Mouse (Mus musculus) small intestine, adult 2 months (tissue): ENCODE results near the gene Lcorl. TPM values are rescaled to one million over a fixed set of nuclear protein-coding genes. Genes with fewer than 3 reads are reported as not detected.

Experiments
- H3K27ac ChIP-seq: fragments of 200-500 bp; 2 replicates; pipeline ENCODE4 v1.5.1; 2012; ENCODE audit warnings: low read depth, low read length, control low read depth, inconsistent platforms; ENCODE audit not compliant: insufficient read depth
- H3K27me3 ChIP-seq: fragments of 200-500 bp; 2 replicates; pipeline ENCODE4 v1.6.1; 2012; ENCODE audit warnings: mild to moderate bottlenecking, moderate library complexity, low read length, inconsistent platforms; ENCODE audit not compliant: control insufficient read depth, insufficient read depth
- H3K36me3 ChIP-seq: fragments of 200-500 bp; 2 replicates; pipeline ENCODE4 v1.6.1; 2012; ENCODE audit warnings: mild to moderate bottlenecking, low read length, control low read depth, inconsistent platforms; ENCODE audit not compliant: control insufficient read depth, insufficient read depth
- H3K4me1 ChIP-seq: fragments of 200-500 bp; 2 replicates; pipeline ENCODE4 v1.6.1; 2012; ENCODE audit warnings: low read length, inconsistent platforms, mixed read lengths; ENCODE audit not compliant: control insufficient read depth, insufficient read depth, insufficient read length
- H3K4me3 ChIP-seq: fragments of 200-500 bp; 2 replicates; pipeline ENCODE4 v1.5.1; 2012; ENCODE audit warnings: low read depth, mild to moderate bottlenecking, control low read depth, inconsistent platforms, low read length, moderate library complexity
- CTCF ChIP-seq: fragments of 200-500 bp; IDR thresholded peaks from 2 replicates; pipeline ENCODE4 v1.5.1; 2012; ENCODE audit warnings: low read depth, mild to moderate bottlenecking, control low read depth, inconsistent platforms, low read length, moderate library complexity, mixed read lengths; ENCODE audit not compliant: insufficient replicate concordance, insufficient read length; ENCODE audit errors: extremely low read depth
- POLR2A ChIP-seq: fragments of 200-500 bp; IDR thresholded peaks from 2 replicates; pipeline ENCODE4 v1.6.1; 2012; ENCODE audit warnings: low read depth, mild to moderate bottlenecking, control low read depth, inconsistent platforms, low read length, moderate library complexity
- WGBS: fragments of 180-500 bp; shearing (Covaris S2); methylation state at CpG from one replicate; pipeline ENCODE4 v1.1.7; 2018; 5-methylcytosine and 5-hydroxymethylcytosine counted together
- polyA plus RNA-seq: library from polyadenylated mRNA; depleted of rRNA; stranded (reverse); fragments of >200 nt; gene quantifications from 2 replicates; pipeline ENCODE4 v1.2.3, GENCODE M21; 2012

Gene Lcorl
- polyA plus RNA-seq, 1 experiment, result 2.2 TPM

GRCm38 (mm10) chr5:45709653-45710052, 147.8 kb downstream of the Lcorl start:
- Histone ChIP-seq H3K27ac (no peak overlapping the region), H3K36me3 (0 out of 2 replicates have a peak, but pooled peaks cover 2% of the 10 kb centered on the region), H3K4me3 (no peak overlapping the region), H3K4me1 (no peaks in the 10 kb centered on the region), H3K27me3 (no peaks in the 10 kb centered on the region)
- no peak for TF ChIP-seq CTCF
- TF ChIP-seq POLR2A, result no peak
- 92% methylated on average over 2 of the region's 2 CpGs for WGBS

- H3K4me3 ChIP-seq, result no peak overlapping the region
- H3K4me1 ChIP-seq, result no peaks in the 10 kb centered on the region
- no peaks in the 10 kb centered on the region for H3K27me3 ChIP-seq
- 94% methylated on average over 2 of the region's 2 CpGs for WGBS
- H3K36me3 ChIP-seq, result 0 out of 2 replicates have a peak, but pooled peaks cover 2% of the 10 kb centered on the region
- no peak overlapping the region for H3K27ac ChIP-seq
- no peak for TF ChIP-seq POLR2A
- no peak for TF ChIP-seq CTCF
These were observed 150.6 kb downstream of the Lcorl start for GRCm38 (mm10) chr5:45706811-45707210.

GRCm38 (mm10) chr5:45691678-45692077, 165.7 kb downstream of the Lcorl start:
- 83% methylated on average over 6 of the region's 6 CpGs for WGBS
- TF ChIP-seq CTCF, result no peak
- no peak for TF ChIP-seq POLR2A
- Histone ChIP-seq H3K27me3 (no peaks in the 10 kb centered on the region), H3K36me3 (peaks cover 5% of the 10 kb centered on the region), H3K27ac (no peak overlapping the region), H3K4me3 (no peak overlapping the region), H3K4me1 (no peaks in the 10 kb centered on the region)

GRCm38 (mm10) chr5:45690802-45691201, 166.6 kb downstream of the Lcorl start:
- no peak overlapping the region for H3K4me3 ChIP-seq
- TF ChIP-seq CTCF (no peak), POLR2A (no peak)
- H3K27me3 ChIP-seq, result no peaks in the 10 kb centered on the region
- 85% methylated on average over 2 of the region's 2 CpGs for WGBS
- peaks cover 5% of the 10 kb centered on the region for H3K36me3 ChIP-seq
- H3K4me1 ChIP-seq, result no peaks in the 10 kb centered on the region
- no peak overlapping the region for H3K27ac ChIP-seq

GRCm38 (mm10) chr5:45689152-45689551, 168.3 kb downstream of the Lcorl start:
- no peaks in the 10 kb centered on the region for H3K27me3 ChIP-seq
- no peaks in the 10 kb centered on the region for H3K4me1 ChIP-seq
- TF ChIP-seq CTCF (no peak), POLR2A (no peak)
- H3K4me3 ChIP-seq, result no peak overlapping the region
- H3K27ac ChIP-seq, result no peak overlapping the region
- 79% methylated on average over 4 of the region's 4 CpGs for WGBS
- peaks cover 5% of the 10 kb centered on the region for H3K36me3 ChIP-seq

- H3K27ac ChIP-seq, result no peak overlapping the region
- no peaks in the 10 kb centered on the region for H3K27me3 ChIP-seq
- peaks cover 2% of the 10 kb centered on the region for H3K36me3 ChIP-seq
- no peak overlapping the region for H3K4me3 ChIP-seq
- H3K4me1 ChIP-seq, result no peaks in the 10 kb centered on the region
- 96% methylated on average over 3 of the region's 3 CpGs for WGBS
- TF ChIP-seq POLR2A, result no peak
These were observed 171.2 kb downstream of the Lcorl start for GRCm38 (mm10) chr5:45686223-45686622.

- WGBS, result 96% methylated on average over 2 of the region's 2 CpGs
- Histone ChIP-seq H3K4me1 (no peaks in the 10 kb centered on the region), H3K36me3 (peaks cover 2% of the 10 kb centered on the region), H3K4me3 (no peak overlapping the region), H3K27me3 (no peaks in the 10 kb centered on the region), H3K27ac (no peak overlapping the region)
- TF ChIP-seq CTCF (no peak), POLR2A (no peak)
These were observed 172.2 kb downstream of the Lcorl start for GRCm38 (mm10) chr5:45685243-45685642.

GRCm38 (mm10) chr5:45683388-45683787, 174.0 kb downstream of the Lcorl start:
- H3K27ac ChIP-seq, result no peak overlapping the region
- H3K36me3 ChIP-seq, result peaks cover 1% of the 10 kb centered on the region; the same call in 1 of the 2 replicates
- WGBS, result 96% methylated on average over 1 of the region's 1 CpGs
- H3K27me3 ChIP-seq, result no peaks in the 10 kb centered on the region
- no peak for TF ChIP-seq CTCF
- no peak for TF ChIP-seq POLR2A
- no peaks in the 10 kb centered on the region for H3K4me1 ChIP-seq
- H3K4me3 ChIP-seq, result no peak overlapping the region
